Mouse (Mus musculus): ENCODE measurements around the gene Gpd1. TPM values are rescaled to one million over a fixed set of nuclear protein-coding genes. Genes with fewer than 3 reads are reported as not detected.
A peak's percentile ranks its signal among the peaks of the same experiment; 100 is the strongest.

The Gpd1 gene
- polyA plus RNA-seq, 1 experiment from 2014 or later, result 124 TPM

DNA sequence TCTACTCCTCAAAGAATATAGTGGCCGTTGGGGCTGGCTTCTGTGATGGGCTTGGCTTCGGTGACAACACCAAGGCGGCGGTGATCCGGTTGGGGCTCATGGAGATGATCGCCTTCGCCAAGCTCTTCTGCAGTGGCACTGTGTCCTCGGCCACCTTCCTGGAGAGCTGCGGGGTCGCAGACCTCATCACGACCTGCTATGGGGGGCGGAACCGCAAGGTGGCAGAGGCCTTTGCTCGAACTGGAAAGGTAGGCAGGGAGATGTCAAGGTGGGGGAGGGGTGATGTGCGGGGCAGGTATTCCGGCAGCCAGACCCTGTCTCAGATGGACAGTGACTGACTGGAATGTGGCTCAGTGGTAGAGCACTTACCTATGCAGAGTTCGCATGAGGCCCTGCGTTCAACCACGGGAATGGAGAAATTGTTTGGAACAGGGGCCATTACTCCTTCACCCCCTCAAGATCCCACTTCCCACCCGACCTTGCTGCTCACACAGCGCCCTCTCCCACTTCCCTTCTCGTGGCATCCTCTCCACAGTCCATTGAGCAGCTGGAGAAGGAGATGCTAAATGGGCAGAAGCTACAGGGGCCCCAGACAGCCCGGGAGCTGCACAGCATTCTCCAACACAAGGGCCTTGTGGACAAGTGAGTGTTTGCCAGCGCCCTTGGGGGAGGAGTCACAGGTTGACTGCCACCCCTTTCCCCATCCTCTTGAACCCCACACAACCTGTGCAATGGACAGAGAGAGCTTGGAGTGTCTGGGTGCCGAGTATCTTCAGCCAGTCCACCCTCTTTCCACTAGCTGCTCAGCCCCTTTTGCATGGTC is 4.8 kb downstream of the Gpd1 start:
- H3K9me3 ChIP-seq (ENCODE audit: control insufficient read depth), result no peaks in the 10 kb centered on the region
- H3K36me3 ChIP-seq (ENCODE audit: control insufficient read depth, insufficient read depth), result peaks cover 28% of the 10 kb centered on the region; the same call in 1 of the 2 replicates
- H3K4me2 ChIP-seq (replicated peaks; ENCODE audit: low read depth), result no peak overlapping the region
- no peak overlapping the region for H3K9ac ChIP-seq (ENCODE audit: low read depth, low read length)
- no peak for TF ChIP-seq CTCF (IDR thresholded peaks at IDR 0.05; ENCODE audit: low read depth)
- peaks cover 15% of the 10 kb centered on the region; the same call in 1 of the 2 replicates for H3K4me1 ChIP-seq (replicated peaks; ENCODE audit: control insufficient read depth, insufficient read depth, low read length)
- ATAC-seq, result no peak
- no peak overlapping the region for H3K27ac ChIP-seq (ENCODE audit: low read depth, low read length)
- no peak overlapping the region for H3K4me3 ChIP-seq (ENCODE audit: low read depth, low read length)
- no peaks in the 10 kb centered on the region for H3K27me3 ChIP-seq (replicated peaks; ENCODE audit: control insufficient read depth, insufficient read depth, low read length)
- 81% methylated on average over 25 of the region's 25 CpGs for WGBS

- Histone ChIP-seq H3K4me2 (replicated peaks; ENCODE audit: low read depth) (peak overlapping the region; percentile 6; the same call in 1 of the 2 replicates), H3K9ac (ENCODE audit: low read depth, low read length) (no peak overlapping the region), H3K36me3 (ENCODE audit: control insufficient read depth, insufficient read depth) (peaks cover 35% of the 10 kb centered on the region), H3K9me3 (ENCODE audit: control insufficient read depth) (no peaks in the 10 kb centered on the region), H3K27ac (ENCODE audit: low read depth, low read length) (peak overlapping the region; percentile 79), H3K4me1 (replicated peaks; ENCODE audit: control insufficient read depth, insufficient read depth, low read length) (peaks cover 15% of the 10 kb centered on the region; the same call in 1 of the 2 replicates), H3K27me3 (replicated peaks; ENCODE audit: control insufficient read depth, insufficient read depth, low read length) (no peaks in the 10 kb centered on the region), H3K4me3 (ENCODE audit: low read depth, low read length) (no peak overlapping the region)
- no peak for ATAC-seq
- TF ChIP-seq CTCF (IDR thresholded peaks at IDR 0.05; ENCODE audit: low read depth), result no peak
- WGBS, result 67% methylated on average over 10 of the region's 10 CpGs
These were observed 5.8 kb downstream of the Gpd1 start for GRCm38 (mm10) chr15:99723120-99723514.

DNA sequence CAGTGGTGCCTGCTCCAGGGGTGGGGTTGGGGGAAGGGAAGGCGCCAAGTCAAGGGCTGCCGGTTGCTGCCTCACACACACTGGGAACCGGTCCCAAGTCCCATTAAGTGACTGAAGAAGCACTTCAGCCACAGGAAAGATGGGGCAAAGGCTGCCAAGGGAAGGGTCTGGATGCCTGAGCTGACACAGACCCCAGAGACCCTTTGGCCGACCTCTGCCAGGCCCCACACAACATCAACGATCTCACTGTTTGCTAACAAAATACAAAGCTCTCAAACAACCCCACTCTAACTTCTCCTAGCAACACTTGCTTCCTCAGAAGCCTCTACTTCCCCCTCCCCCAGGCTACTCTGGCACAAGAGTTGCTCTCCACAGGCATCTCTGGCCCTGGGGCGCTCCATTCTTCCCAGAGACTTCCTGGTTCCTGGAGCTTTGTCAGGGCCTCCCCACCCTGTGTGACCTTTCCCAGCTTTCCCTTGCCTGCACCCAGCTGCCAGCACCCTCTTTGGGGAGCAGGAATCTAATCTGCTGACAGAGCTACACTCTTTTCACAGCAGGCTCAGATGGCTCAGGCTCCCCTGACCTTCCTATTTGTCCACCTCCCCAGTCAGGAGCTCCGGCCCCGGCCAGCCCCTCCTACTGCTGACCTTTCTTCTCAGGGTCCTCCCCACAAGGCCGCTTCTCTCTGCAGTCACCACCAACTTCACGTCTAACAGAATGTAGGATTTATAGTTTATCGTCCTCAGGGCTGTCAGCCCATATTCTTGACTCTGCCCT is 6.4 kb downstream of the Gpd1 start:
- H3K27ac ChIP-seq (ENCODE audit: low read depth, low read length), result peak overlapping the region; percentile 79
- H3K36me3 ChIP-seq (ENCODE audit: control insufficient read depth, insufficient read depth), result peaks cover 41% of the 10 kb centered on the region
- 0 out of 2 replicates have a peak overlapping the region, but pooled peaks have one; percentile 13 for H3K9ac ChIP-seq (ENCODE audit: low read depth, low read length)
- H3K4me2 ChIP-seq (replicated peaks; ENCODE audit: low read depth), result peak overlapping the region; percentile 74; the same call in 1 of the 2 replicates
- no peaks in the 10 kb centered on the region for H3K27me3 ChIP-seq (replicated peaks; ENCODE audit: control insufficient read depth, insufficient read depth, low read length)
- peak; percentile 44 for ATAC-seq
- H3K4me1 ChIP-seq (replicated peaks; ENCODE audit: control insufficient read depth, insufficient read depth, low read length), result peaks cover 15% of the 10 kb centered on the region; the same call in 1 of the 2 replicates
- H3K9me3 ChIP-seq (ENCODE audit: control insufficient read depth), result no peaks in the 10 kb centered on the region
- no peak for TF ChIP-seq CTCF (IDR thresholded peaks at IDR 0.05; ENCODE audit: low read depth)
- no peak overlapping the region for H3K4me3 ChIP-seq (ENCODE audit: low read depth, low read length)
- 24% methylated on average over 11 of the region's 11 CpGs for WGBS

DNA sequence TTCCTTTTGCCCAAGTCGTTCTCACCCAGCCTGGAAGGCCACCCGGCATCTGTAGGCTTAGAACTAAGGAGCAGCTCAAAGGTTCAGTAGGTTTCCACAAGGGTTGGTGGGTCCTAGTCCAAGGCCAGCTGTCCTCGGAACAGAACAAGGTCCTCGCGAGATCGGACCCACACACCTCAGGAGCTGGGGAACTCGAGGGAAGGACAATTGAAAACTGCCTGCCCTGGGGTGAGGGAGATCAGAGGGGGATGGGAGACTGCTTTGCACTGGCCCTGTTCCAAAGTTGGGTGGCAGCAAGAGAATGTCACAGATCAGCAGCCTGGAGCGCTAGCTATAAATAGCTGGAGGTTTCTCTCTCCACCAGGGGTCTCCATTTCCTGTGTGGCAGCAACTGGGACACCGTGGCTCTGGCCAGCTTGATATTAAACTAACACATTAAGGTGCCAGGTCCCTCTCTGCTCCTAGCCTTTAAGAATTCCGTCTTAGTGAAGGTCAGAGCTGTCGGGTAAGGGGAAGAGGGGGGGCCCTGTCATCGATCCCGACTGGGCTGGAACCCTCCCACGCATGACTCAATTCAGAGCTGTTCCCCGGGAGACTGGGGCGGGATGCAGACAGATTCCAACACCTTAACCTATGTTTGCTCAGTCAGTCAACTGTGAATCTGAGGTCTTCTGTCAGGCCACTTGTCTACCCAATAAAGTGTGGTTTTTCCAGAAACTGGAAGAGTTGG is 7.1 kb downstream of the Gpd1 start:
- WGBS, result 10% methylated on average over 16 of the region's 16 CpGs
- Histone ChIP-seq H3K9me3 (ENCODE audit: control insufficient read depth) (no peaks in the 10 kb centered on the region), H3K4me2 (replicated peaks; ENCODE audit: low read depth) (peak overlapping the region; percentile 74), H3K9ac (ENCODE audit: low read depth, low read length) (0 out of 2 replicates have a peak overlapping the region, but pooled peaks have one; percentile 13), H3K36me3 (ENCODE audit: control insufficient read depth, insufficient read depth) (peaks cover 48% of the 10 kb centered on the region), H3K27me3 (replicated peaks; ENCODE audit: control insufficient read depth, insufficient read depth, low read length) (no peaks in the 10 kb centered on the region), H3K4me1 (replicated peaks; ENCODE audit: control insufficient read depth, insufficient read depth, low read length) (peaks cover 15% of the 10 kb centered on the region; the same call in 1 of the 2 replicates), H3K4me3 (ENCODE audit: low read depth, low read length) (0 out of 2 replicates have a peak overlapping the region, but pooled peaks have one; percentile 87), H3K27ac (ENCODE audit: low read depth, low read length) (peak overlapping the region; percentile 79)
- peak; percentile 25 for ATAC-seq
- TF ChIP-seq CTCF (IDR thresholded peaks at IDR 0.05; ENCODE audit: low read depth), result peak; percentile 77

DNA sequence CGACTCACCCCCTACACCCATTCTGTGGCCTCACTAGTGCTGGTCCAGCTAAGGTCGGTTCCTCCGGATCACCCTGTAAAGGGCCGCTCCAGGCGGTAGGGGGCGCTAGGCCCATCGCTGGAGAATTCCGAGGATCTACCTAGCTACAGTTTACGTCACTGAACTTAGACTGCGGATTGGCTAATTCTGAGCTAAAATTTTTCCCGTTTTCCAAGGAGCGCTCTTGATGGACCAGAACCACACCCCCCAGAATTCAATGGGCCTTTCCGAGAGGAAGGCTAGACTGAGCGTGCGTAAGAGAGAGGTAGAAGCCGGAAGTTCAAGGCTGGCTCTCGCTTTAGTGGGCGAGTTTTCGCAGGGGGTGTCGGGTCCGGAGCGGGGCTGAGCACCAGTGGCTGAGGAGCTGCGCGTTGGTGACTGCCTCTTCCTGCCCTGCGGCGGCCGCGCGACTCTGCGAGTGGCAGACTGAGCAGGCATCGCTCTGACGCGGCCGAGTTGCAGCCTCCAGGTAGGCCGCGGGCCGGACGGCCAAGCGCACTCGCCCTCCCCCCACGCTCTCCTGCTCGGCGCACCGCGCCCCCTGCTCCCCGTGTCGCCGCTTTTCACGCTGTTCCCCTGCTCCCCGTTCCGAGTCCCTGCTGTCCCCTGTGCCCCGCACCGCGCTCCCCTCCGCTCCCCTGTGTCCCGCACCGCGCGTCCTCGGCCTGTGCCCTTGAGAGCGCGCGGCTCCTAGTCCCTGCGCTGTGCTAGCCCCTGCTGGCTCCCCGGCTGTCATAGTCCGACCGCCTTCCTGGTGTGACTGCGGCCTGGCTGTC is 8.2 kb downstream of the Gpd1 start, which contains the start of gene Cox14:
Gene Cox14 (plus strand): TSS at position 278 of the 815 bp plus-strand sequence.
- TF ChIP-seq CTCF (IDR thresholded peaks at IDR 0.05; ENCODE audit: low read depth), result peak; percentile 98
- Histone ChIP-seq H3K27ac (ENCODE audit: low read depth, low read length) (peak within 1 kb of the TSS; percentile 89), H3K9me3 (ENCODE audit: control insufficient read depth) (no peaks in the 10 kb centered on the region), H3K27me3 (replicated peaks; ENCODE audit: control insufficient read depth, insufficient read depth, low read length) (no peaks in the 10 kb centered on the region), H3K36me3 (ENCODE audit: control insufficient read depth, insufficient read depth) (peaks cover 47% of the 10 kb centered on the region), H3K4me3 (ENCODE audit: low read depth, low read length) (peak within 1 kb of the TSS; percentile 87), H3K4me1 (replicated peaks; ENCODE audit: control insufficient read depth, insufficient read depth, low read length) (peaks cover 15% of the 10 kb centered on the region; the same call in 1 of the 2 replicates), H3K4me2 (replicated peaks; ENCODE audit: low read depth) (peak within 1 kb of the TSS; percentile 74), H3K9ac (ENCODE audit: low read depth, low read length) (peak within 1 kb of the TSS; percentile 88)
- under 1% methylated on average over 56 of the region's 68 CpGs for WGBS
- ATAC-seq, result peak; percentile 87
